Mouse (Mus musculus) liver, embryonic 14.5 days (tissue): Measurements from ENCODE around the gene Sqstm1. TPM values are rescaled to one million over a fixed set of nuclear protein-coding genes. Genes with fewer than 3 reads are reported as not detected.
A peak's percentile ranks its signal among the peaks of the same experiment; 100 is the strongest.

Source experiments
- ATAC-seq: fragments of 200-750 bp; cut with Nextera tagmentation; 2 replicates; pipeline ENCODE4 v1.8.0; 2017; ENCODE audit warnings: moderate number of reproducible peaks, mild to moderate bottlenecking, moderate library complexity; ENCODE audit not compliant: insufficient read depth
- DNase-seq, 3 experiments: peaks; one replicate each; pipeline ENCODE4 v3.0.0-alpha.2; 2012 to 2013; ENCODE audit warnings: low read depth in 3 of 3, low spot score in 3 of 3
- H3K27ac ChIP-seq: fragments of 300-500 bp; sonication (generic); 2 replicates; pipeline ENCODE4 v1.5.1; 2014; ENCODE audit warnings: moderate library complexity, mild to moderate bottlenecking, control low read depth, inconsistent platforms
- H3K27me3 ChIP-seq: fragments of 300-500 bp; sonication (generic); 2 replicates; pipeline ENCODE4 v1.6.1; 2014; ENCODE audit warnings: mild to moderate bottlenecking, low read length, moderate library complexity; ENCODE audit not compliant: control insufficient read depth, insufficient read depth
- H3K36me3 ChIP-seq: fragments of 300-500 bp; sonication (generic); replicated peaks from 2 replicates; pipeline ENCODE4 v1.6.1; 2014; ENCODE audit warnings: low read depth; ENCODE audit not compliant: control insufficient read depth, insufficient read depth
- H3K4me1 ChIP-seq, 2 experiments: fragments of 200-500 bp in 1 of 2; fragments of 300-500 bp in 1 of 2; sonication (generic) in 1 of 2; replicated peaks; 2 replicates each; pipeline ENCODE4 v1.6.1; 2012 to 2014; ENCODE audit warnings: antibody characterized with exemption in 1 of 2, inconsistent platforms in 1 of 2, low read length in 1 of 2; ENCODE audit not compliant: control insufficient read depth in 2 of 2, insufficient read depth in 2 of 2
- H3K4me2 ChIP-seq: fragments of 300-500 bp; sonication (generic); 2 replicates; pipeline ENCODE4 v1.6.1; 2014; ENCODE audit warnings: low read depth, mild to moderate bottlenecking, control low read depth, moderate library complexity
- H3K4me3 ChIP-seq, 2 experiments: fragments of 200-500 bp in 1 of 2; fragments of 300-500 bp in 1 of 2; sonication (generic) in 1 of 2; 2 replicates each; pipeline ENCODE4 v1.5.1; 2012 to 2014; ENCODE audit warnings: low read depth in 2 of 2, low read length in 2 of 2, mild to moderate bottlenecking in 2 of 2, control low read depth in 1 of 2, inconsistent platforms in 1 of 2, moderate library complexity in 1 of 2; ENCODE audit not compliant: insufficient read depth in 1 of 2
- H3K9ac ChIP-seq: fragments of 300-500 bp; sonication (generic); replicated peaks from 2 replicates; pipeline ENCODE4 v1.6.1; 2014; ENCODE audit warnings: mild to moderate bottlenecking, control low read depth, moderate library complexity
- H3K9me3 ChIP-seq: fragments of 300-500 bp; sonication (generic); 2 replicates; pipeline ENCODE4 v1.6.1; 2016; ENCODE audit warnings: low read length, mixed read lengths; ENCODE audit not compliant: control insufficient read depth
- CTCF ChIP-seq: IDR thresholded peaks from 2 replicates; pipeline ENCODE4 v1.5.1; 2016; ENCODE audit warnings: antibody characterized with exemption, low read depth, control low read depth
- EP300 ChIP-seq: IDR thresholded peaks from 2 replicates; pipeline ENCODE4 v1.6.1; 2016; ENCODE audit warnings: antibody characterized with exemption, low read depth
- WGBS: fragments of 180-500 bp; shearing (Covaris S2); extraction: QIAGEN DNeasy Blood & Tissue Kit; methylation state at CpG from one replicate; pipeline ENCODE4 v1.1.7; 2014; ENCODE audit not compliant: insufficient replicate concordance; 5-methylcytosine and 5-hydroxymethylcytosine counted together
- polyA plus RNA-seq, 2 experiments: library from polyadenylated mRNA; depleted of rRNA in 1 of 2; stranded (reverse) in 1 of 2; unstranded in 1 of 2; fragments of >200 nt; fragmentation: Nextera tagmentation in 1 of 2; extraction: Ambion mirVana in 1 of 2; gene quantifications; 2 replicates each; pipeline versions ENCODE4 v1.2.1 to v1.2.3; 2012 to 2014

Sqstm1 gene
- polyA plus RNA-seq, 2 experiments: 43.7 to 103 TPM

DNA sequence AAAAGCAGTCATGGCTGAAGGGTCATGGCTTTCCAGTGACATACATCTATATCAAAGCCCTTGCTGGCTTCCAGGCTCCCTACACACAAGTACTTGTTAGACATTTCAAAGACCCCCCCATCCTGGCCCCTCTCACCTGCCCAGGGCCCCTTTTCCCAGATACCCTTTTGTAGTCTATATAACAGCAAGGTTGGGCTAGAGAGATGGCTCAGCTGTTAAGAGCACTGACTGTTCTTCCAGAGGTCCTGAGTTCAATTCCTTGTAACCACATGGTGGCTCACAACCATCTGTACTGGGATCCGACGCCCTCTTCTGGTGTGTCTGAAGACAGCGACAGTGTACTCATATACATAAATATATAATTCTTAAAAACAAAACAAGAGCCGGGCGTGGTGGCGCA is 4.0 kb upstream of the Sqstm1 start:
- Histone ChIP-seq H3K4me2 (no peak overlapping the region), H3K36me3 (no peaks in the 10 kb centered on the region), H3K27ac (no peak overlapping the region), H3K9me3 (no peaks in the 10 kb centered on the region), H3K4me3 (no peak overlapping the region), H3K27me3 (no peaks in the 10 kb centered on the region), H3K9ac (no peak overlapping the region), H3K4me1 (peaks cover 35 to 52% of the 10 kb centered on the region in 2 experiments)
- no peak for TF ChIP-seq EP300
- TF ChIP-seq CTCF: no peak
- WGBS: 79% methylated on average over 6 of the region's 6 CpGs
- DNase-seq (no peak), ATAC-seq (no peak)

DNA sequence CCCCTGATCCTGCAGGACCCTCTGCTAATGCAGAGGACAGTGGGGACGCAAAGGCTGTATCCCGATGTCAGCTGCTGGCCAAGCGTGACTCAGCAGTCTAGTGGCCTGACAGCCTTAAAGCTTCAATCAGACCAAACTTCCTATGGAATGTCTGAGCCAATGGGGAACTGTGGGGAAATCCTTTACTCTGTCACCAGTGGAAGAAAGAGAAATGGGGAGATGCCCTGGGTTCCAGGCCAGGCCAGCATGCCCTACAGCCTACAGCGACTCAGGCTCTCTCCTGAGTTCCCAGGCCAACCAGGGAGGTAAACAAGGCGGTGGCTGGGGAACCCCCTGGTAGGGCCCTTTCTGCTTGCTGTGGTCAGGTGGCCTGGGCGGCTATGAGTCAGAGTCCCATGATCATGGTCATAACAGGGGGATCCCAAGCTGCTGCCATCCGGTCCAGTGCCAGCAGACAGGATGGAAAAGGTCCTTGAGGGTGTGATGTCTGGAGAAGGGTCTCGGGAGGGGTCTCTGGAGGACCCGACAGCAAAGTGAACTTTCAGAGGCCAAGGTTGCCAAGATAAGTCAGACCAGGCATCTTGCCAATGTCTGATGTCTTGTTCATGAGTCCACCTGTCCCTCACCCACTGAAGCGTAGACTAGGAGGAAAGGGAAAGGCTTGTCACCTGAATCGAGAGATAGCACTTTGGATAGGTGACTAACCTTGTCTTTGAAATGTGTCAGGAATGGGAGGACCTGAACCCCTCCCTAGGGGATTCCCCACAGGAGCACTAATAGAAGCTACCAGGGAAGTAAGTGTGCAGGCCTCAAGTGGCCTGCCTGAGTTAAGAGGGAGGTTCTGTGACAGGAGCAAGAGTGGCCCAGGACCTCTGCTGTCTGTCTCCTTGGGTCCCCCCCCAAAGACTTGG is 2.5 kb upstream of the Sqstm1 start:
- H3K36me3 ChIP-seq: peaks cover under 1% of the 10 kb centered on the region; the same call in 1 of the 2 replicates
- H3K4me1 ChIP-seq: peaks cover 32 to 42% of the 10 kb centered on the region in 2 experiments
- no peak overlapping the region for H3K4me2 ChIP-seq
- TF ChIP-seq EP300 (no peak), CTCF (no peak)
- no peaks in the 10 kb centered on the region for H3K27me3 ChIP-seq
- ATAC-seq: no peak
- H3K9ac ChIP-seq: no peak overlapping the region
- DNase-seq: no peak
- 60% methylated on average over 11 of the region's 11 CpGs for WGBS
- H3K27ac ChIP-seq: peak overlapping the region; percentile 28; the same call in 1 of the 2 replicates
- H3K4me3 ChIP-seq: no peak overlapping the region
- H3K9me3 ChIP-seq: no peaks in the 10 kb centered on the region

- H3K4me1 ChIP-seq: peaks cover 30 to 33% of the 10 kb centered on the region in 2 experiments
- 43% methylated on average over 3 of the region's 3 CpGs for WGBS
- no peak overlapping the region for H3K9ac ChIP-seq
- H3K27ac ChIP-seq: no peak overlapping the region; the same call in 1 of the 2 replicates
- ATAC-seq (no peak), DNase-seq (no peak)
- no peak overlapping the region; the same call in 1 of the 2 replicates for H3K4me2 ChIP-seq
- no peak overlapping the region for H3K4me3 ChIP-seq
- no peak for TF ChIP-seq CTCF
- no peak for TF ChIP-seq EP300
- H3K36me3 ChIP-seq: peaks cover 7% of the 10 kb centered on the region
- H3K27me3 ChIP-seq: no peaks in the 10 kb centered on the region
- no peaks in the 10 kb centered on the region for H3K9me3 ChIP-seq
Observed at GRCm38 (mm10) chr11:50212060-50212739, 1.6 kb upstream of the Sqstm1 start.

DNA sequence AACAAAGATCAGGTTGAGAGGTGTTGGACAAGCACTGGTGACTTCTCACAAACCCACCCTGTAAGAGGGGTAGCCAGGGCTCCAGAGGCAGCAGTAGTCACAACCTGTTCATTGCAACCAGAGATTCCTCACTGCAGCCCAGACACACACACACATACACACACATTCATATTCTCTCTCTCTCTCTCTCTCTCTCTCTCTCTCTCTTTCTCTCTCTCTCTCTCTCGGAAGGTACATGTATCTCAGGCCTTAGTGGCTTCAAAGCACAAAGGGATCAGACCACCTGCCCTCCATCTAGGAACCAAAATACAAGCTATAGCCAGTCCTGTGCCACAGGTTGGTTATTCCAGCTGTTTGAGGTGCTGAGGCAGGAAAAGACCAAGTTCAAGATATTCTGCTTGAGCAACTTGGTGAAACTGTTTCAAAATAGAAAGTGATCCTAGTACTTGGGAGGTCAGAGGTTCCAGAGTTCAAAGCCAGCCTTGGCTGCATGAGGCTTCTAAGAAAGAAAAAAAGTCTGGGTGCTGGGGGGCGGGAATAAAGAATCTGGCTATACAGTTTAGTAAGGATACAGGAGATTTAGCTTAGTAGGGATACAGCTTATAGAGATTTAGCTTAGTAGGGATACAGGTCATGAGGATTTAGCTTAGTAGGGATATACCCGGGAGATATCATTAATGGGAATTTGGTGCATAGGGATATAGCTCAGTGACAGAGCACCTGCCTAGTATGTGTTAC is 864 bp upstream of the Sqstm1 start:
- peaks cover 26 to 27% of the 10 kb centered on the region in 2 experiments for H3K4me1 ChIP-seq
- 83% methylated on average over 3 of the region's 3 CpGs for WGBS
- no peaks in the 10 kb centered on the region for H3K27me3 ChIP-seq
- peak overlapping the region; percentile 85; the same call in 1 of the 2 replicates for H3K9ac ChIP-seq
- no peak for DNase-seq
- ATAC-seq: no peak
- H3K4me2 ChIP-seq: peak overlapping the region; percentile 69
- no peaks in the 10 kb centered on the region for H3K9me3 ChIP-seq
- TF ChIP-seq CTCF (no peak), EP300 (no peak)
- peaks cover 14% of the 10 kb centered on the region for H3K36me3 ChIP-seq
- peak overlapping the region; percentile 95 for H3K27ac ChIP-seq
- peak overlapping the region; percentile 81 to 83 for H3K4me3 ChIP-seq
